In the genomic region with DNA sequence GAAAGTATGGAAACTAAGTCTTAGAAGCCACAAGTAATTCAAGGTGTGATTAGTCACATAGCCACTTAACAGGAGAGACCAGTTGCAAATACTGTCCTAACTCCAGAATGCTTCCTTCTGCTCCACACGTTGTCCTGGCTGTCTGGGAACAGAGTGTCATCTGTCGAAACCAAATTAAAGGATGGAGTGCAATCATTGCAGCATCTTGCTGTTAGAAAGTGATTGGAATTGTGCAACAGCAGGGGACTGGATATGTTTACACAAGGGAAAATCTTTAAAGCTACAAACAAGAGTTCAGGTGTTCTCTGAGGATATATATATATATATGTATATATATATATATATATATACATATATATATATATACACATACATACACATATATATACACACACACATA, we compare ENCODE assay signal across 15 mouse cellular contexts.
"Had no signal": no experiment of that assay in that cellular context is flagged by ENCODE, and none has a peak within 500 bp of the region (broad histone marks: within the 10 kb centered on the region; RNA-seq: fewer than 3 reads in every experiment).

No protein-coding gene starts in this region.

- H3K27me3 ChIP-seq: neural tube, embryonic 15.5 days; stomach, embryonic 15.5 days had no signal

- H3K9ac ChIP-seq: neural tube, embryonic 15.5 days; stomach, embryonic 15.5 days had no signal

- H3K9me3 ChIP-seq: neural tube, embryonic 15.5 days; stomach, embryonic 15.5 days had no signal

- H3K27ac ChIP-seq: neural tube, embryonic 15.5 days; stomach, embryonic 15.5 days; stomach, postnatal 0 days had no signal

- H3K4me3 ChIP-seq: neural tube, embryonic 15.5 days; stomach, embryonic 15.5 days had no signal

- H3K36me3 ChIP-seq: neural tube, embryonic 15.5 days; stomach, embryonic 15.5 days had no signal

- H3K4me2 ChIP-seq: neural tube, embryonic 15.5 days; stomach, embryonic 15.5 days had no signal

- H3K4me1 ChIP-seq: neural tube, embryonic 15.5 days; stomach, embryonic 15.5 days had no signal

- DNase-seq: retina, postnatal 1 day; right cerebral cortex, adult 18-20 months; right cerebral cortex, postnatal 14 days; right cerebral cortex, postnatal 25 days; right cerebral cortex, postnatal 4 days; spleen, adult 18-20 months; thymus, adult 18-20 months; thymus, adult 2 months; thymus, postnatal 14 days; thymus, postnatal 25 days; thymus, postnatal 36 days; thymus, postnatal 4 days had no signal
